Mouse (Mus musculus) liver, embryonic 13.5 days (tissue): ENCODE measurements around the gene Immp2l. TPM values are rescaled to one million over a fixed set of nuclear protein-coding genes. Genes with fewer than 3 reads are reported as not detected.

Source experiments
- ATAC-seq: fragments of 200-750 bp; cut with Nextera tagmentation; 2 replicates; pipeline ENCODE4 v1.8.0; 2017; ENCODE audit warnings: low read depth, mild to moderate bottlenecking, moderate number of reproducible peaks, moderate library complexity
- DNase-seq: peaks from one replicate; pipeline ENCODE4 v3.0.0; 2022
- H3K27ac ChIP-seq: fragments of 300-500 bp; sonication (generic); 2 replicates; pipeline ENCODE4 v1.5.1; 2015; ENCODE audit warnings: moderate library complexity, mild to moderate bottlenecking, inconsistent platforms
- H3K27me3 ChIP-seq: fragments of 300-500 bp; sonication (generic); 2 replicates; pipeline ENCODE4 v1.6.1; 2015; ENCODE audit warnings: mild to moderate bottlenecking, inconsistent platforms
- H3K36me3 ChIP-seq: fragments of 300-500 bp; sonication (generic); 2 replicates; pipeline ENCODE4 v1.6.1; 2015; ENCODE audit warnings: mild to moderate bottlenecking, inconsistent platforms
- H3K4me1 ChIP-seq: fragments of 300-500 bp; sonication (generic); replicated peaks from 2 replicates; pipeline ENCODE4 v1.6.1; 2015; ENCODE audit warnings: inconsistent platforms
- H3K4me2 ChIP-seq: fragments of 300-500 bp; sonication (generic); 2 replicates; pipeline ENCODE4 v1.6.1; 2015; ENCODE audit warnings: inconsistent platforms, mild to moderate bottlenecking, moderate library complexity
- H3K4me3 ChIP-seq: fragments of 300-500 bp; sonication (generic); replicated peaks from 2 replicates; pipeline ENCODE4 v1.5.1; 2015; ENCODE audit warnings: mild to moderate bottlenecking, inconsistent platforms
- H3K9ac ChIP-seq: fragments of 300-500 bp; sonication (generic); 2 replicates; pipeline ENCODE4 v1.6.1; 2015; ENCODE audit warnings: mild to moderate bottlenecking, inconsistent platforms
- H3K9me3 ChIP-seq: fragments of 300-500 bp; sonication (generic); replicated peaks from 2 replicates; pipeline ENCODE4 v1.6.1; 2016; ENCODE audit warnings: inconsistent platforms
- WGBS: fragments of 180-500 bp; shearing (Covaris S2); methylation state at CpG from one replicate; pipeline ENCODE4 v1.1.7; 2015; ENCODE audit not compliant: insufficient replicate concordance; 5-methylcytosine and 5-hydroxymethylcytosine counted together
- polyA plus RNA-seq: library from polyadenylated mRNA; unstranded; fragments of >200 nt; fragmentation: Nextera tagmentation; extraction: Ambion mirVana; gene quantifications from 2 replicates; pipeline ENCODE4 v1.2.1, GENCODE M21; 2015

Gene Immp2l
- polyA plus RNA-seq, 1 experiment from 2014 or later, result 10.8 TPM

DNA sequence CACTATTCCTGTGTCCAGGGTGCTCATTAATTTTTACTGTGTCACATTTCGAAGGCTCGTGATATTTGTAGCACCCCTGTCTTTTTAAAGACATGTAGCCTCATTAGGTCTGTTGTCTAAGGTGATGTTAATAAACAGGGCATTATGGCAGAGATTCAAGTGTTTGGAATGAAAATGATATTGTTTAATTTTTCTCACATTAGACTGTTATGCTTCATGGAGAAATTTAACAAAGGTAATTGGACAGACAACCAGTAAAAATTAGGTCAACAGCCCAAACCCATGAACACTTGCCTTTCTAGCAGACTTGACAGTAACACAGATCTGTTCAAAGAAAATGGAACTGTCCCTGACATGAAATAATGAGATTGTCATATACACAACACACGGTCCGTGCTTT lies 292.5 kb downstream of the Immp2l start:
- no peak overlapping the region for H3K4me3 ChIP-seq
- DNase-seq (no peak), ATAC-seq (no peak)
- H3K36me3 ChIP-seq, result no peaks in the 10 kb centered on the region
- no peaks in the 10 kb centered on the region for H3K4me1 ChIP-seq
- H3K4me2 ChIP-seq, result no peak overlapping the region
- H3K9ac ChIP-seq, result no peak overlapping the region
- H3K27ac ChIP-seq, result no peak overlapping the region
- WGBS, result 83% methylated on average over 4 of the region's 4 CpGs
- H3K27me3 ChIP-seq, result no peaks in the 10 kb centered on the region
- H3K9me3 ChIP-seq, result no peaks in the 10 kb centered on the region

GRCm38 (mm10) chr12:41317431-41317830 lies 293.5 kb downstream of the Immp2l start:
- Histone ChIP-seq H3K9ac (no peak overlapping the region), H3K4me3 (no peak overlapping the region), H3K36me3 (no peaks in the 10 kb centered on the region), H3K9me3 (no peaks in the 10 kb centered on the region), H3K4me1 (no peaks in the 10 kb centered on the region), H3K4me2 (no peak overlapping the region), H3K27ac (no peak overlapping the region), H3K27me3 (no peaks in the 10 kb centered on the region)
- 77% methylated on average over 2 of the region's 2 CpGs for WGBS
- DNase-seq, result no peak
- no peak for ATAC-seq

DNA sequence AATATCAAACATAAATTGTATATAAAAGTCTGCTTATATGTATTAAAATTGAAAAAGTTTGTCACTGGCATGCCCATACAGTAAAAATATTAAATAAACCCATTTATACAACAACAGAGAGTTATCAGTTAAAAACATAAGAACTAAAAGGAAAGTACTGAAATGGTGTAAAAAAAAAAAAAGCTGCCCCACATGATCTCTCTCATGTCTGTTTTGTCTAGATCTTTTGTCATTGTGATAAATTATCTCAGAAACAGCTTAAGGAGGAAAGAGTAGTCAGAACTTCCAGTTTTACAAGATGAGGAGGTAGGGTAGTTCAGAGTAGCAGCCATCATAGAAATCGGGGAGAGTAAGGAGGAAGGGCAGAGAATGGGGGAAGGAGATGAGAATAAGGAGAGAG lies 298.1 kb downstream of the Immp2l start:
- H3K4me2 ChIP-seq, result no peak overlapping the region
- ATAC-seq, result no peak
- WGBS, result 50% methylated on average over 1 of the region's 1 CpGs

DNA sequence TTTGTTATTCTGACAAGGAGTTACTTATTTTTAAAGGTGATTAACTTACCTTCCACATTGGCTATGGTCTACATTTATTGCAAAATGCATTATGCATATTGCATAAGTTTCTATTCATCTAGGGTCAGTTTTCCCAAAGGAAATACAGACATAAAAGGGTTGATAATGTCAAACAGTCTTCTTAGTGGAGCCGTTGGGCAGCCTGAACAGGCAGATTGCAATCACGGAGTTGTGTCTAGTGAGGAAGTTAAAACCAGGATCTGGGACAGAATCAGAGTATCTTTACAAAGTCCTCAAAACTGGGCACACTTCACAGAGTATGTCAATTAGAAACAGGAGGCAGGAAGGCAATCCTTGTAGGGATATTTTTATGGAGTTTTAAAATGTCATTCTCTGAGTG lies 300.5 kb downstream of the Immp2l start:
- Histone ChIP-seq H3K4me3 (no peak overlapping the region), H3K9ac (no peak overlapping the region), H3K36me3 (no peaks in the 10 kb centered on the region), H3K9me3 (no peaks in the 10 kb centered on the region), H3K4me1 (no peaks in the 10 kb centered on the region), H3K4me2 (no peak overlapping the region), H3K27me3 (no peaks in the 10 kb centered on the region), H3K27ac (no peak overlapping the region)
- ATAC-seq (no peak), DNase-seq (no peak)
- 23% methylated on average over 2 of the region's 2 CpGs for WGBS

More for the DNA sequence above, 298.1 kb downstream of the Immp2l start:
- H3K4me3 ChIP-seq, result no peak overlapping the region
- no peaks in the 10 kb centered on the region for H3K36me3 ChIP-seq
- DNase-seq, result no peak
- no peaks in the 10 kb centered on the region for H3K27me3 ChIP-seq
- H3K9me3 ChIP-seq, result no peaks in the 10 kb centered on the region
- H3K27ac ChIP-seq, result no peak overlapping the region
- H3K4me1 ChIP-seq, result no peaks in the 10 kb centered on the region
- no peak overlapping the region for H3K9ac ChIP-seq

GRCm38 (mm10) chr12:41325756-41326155 lies 301.9 kb downstream of the Immp2l start:
- ATAC-seq, result no peak
- Histone ChIP-seq H3K4me3 (no peak overlapping the region), H3K36me3 (no peaks in the 10 kb centered on the region), H3K27ac (no peak overlapping the region), H3K27me3 (no peaks in the 10 kb centered on the region), H3K4me2 (no peak overlapping the region), H3K9me3 (no peaks in the 10 kb centered on the region), H3K4me1 (no peaks in the 10 kb centered on the region), H3K9ac (no peak overlapping the region)
- no peak for DNase-seq
- WGBS, result 21% methylated on average over 2 of the region's 2 CpGs

DNA sequence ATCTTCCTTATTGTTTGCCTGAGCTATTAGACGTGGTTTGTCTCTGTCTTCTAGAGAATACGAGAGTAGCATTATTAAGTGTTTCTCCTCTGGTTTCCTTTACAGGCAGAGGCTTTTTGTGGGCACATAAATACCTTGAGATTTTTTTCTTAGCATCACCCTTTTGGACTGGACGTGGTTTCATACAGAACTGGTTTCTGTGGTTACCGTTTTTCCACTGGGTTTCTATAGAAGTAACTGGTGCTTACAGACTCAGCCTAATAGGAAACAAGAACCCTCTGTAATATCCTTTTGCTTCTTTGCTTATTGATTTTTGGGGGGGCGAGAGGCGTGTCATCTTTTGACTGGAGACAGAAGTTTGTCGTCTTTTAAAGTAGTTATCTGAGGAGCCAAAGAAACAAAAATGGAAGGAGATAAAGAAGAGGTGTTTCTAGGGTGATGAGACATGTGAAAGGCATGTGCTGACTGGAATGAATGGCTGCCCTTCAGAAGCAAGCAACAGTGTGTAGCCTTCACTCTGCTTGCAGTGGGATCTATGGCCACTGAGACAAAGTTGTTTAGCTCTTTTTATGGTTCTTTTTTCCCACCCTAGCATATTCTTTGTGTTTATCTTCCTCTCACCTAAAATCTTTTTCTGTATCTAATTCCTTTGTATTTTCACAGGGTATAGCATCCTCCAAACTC lies 307.2 kb downstream of the Immp2l start:
- no peak for DNase-seq
- H3K9ac ChIP-seq, result no peak overlapping the region
- H3K4me1 ChIP-seq, result no peaks in the 10 kb centered on the region
- H3K27ac ChIP-seq, result no peak overlapping the region
- H3K4me2 ChIP-seq, result no peak overlapping the region
- no peak overlapping the region for H3K4me3 ChIP-seq
- no peaks in the 10 kb centered on the region for H3K9me3 ChIP-seq
- H3K36me3 ChIP-seq, result no peaks in the 10 kb centered on the region
- no peak for ATAC-seq
- H3K27me3 ChIP-seq, result no peaks in the 10 kb centered on the region
- WGBS, result 47% methylated on average over 7 of the region's 7 CpGs

GRCm38 (mm10) chr12:41345621-41346020 lies 321.7 kb downstream of the Immp2l start:
- DNase-seq (no peak), ATAC-seq (no peak)
- no peaks in the 10 kb centered on the region for H3K36me3 ChIP-seq
- H3K9me3 ChIP-seq, result no peaks in the 10 kb centered on the region
- no peaks in the 10 kb centered on the region for H3K4me1 ChIP-seq
- H3K4me2 ChIP-seq, result no peak overlapping the region
- H3K9ac ChIP-seq, result no peak overlapping the region
- WGBS, result 69% methylated on average over 4 of the region's 4 CpGs
- no peak overlapping the region for H3K27ac ChIP-seq
- H3K4me3 ChIP-seq, result no peak overlapping the region
- no peaks in the 10 kb centered on the region for H3K27me3 ChIP-seq

DNA sequence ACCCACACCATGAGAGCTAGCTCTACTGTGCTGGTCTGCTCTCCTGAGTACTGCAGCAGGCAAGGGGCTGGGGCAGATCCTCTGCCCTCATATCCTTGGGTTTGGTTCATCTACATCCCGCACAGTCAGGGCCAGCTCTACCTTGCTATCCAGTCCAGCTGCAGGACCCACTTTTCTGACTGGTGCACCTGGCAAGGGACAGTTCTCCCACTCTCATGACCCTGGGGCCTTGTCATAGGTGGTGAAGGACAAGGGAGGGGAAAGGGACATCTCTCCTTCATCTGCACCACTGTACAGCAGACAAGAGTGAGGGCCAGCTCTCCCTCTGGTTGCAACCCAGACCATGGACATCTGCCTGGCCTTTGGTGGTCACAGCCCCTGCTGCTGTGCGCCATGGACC lies 323.6 kb downstream of the Immp2l start:
- H3K27ac ChIP-seq, result no peak overlapping the region
- H3K9me3 ChIP-seq, result no peaks in the 10 kb centered on the region
- no peaks in the 10 kb centered on the region for H3K27me3 ChIP-seq
- H3K9ac ChIP-seq, result no peak overlapping the region
- no peaks in the 10 kb centered on the region for H3K4me1 ChIP-seq
- no peak for DNase-seq
- ATAC-seq, result no peak
- H3K4me3 ChIP-seq, result no peak overlapping the region
- no peaks in the 10 kb centered on the region for H3K36me3 ChIP-seq
- WGBS, result 82% methylated on average over 2 of the region's 2 CpGs
- no peak overlapping the region for H3K4me2 ChIP-seq

DNA sequence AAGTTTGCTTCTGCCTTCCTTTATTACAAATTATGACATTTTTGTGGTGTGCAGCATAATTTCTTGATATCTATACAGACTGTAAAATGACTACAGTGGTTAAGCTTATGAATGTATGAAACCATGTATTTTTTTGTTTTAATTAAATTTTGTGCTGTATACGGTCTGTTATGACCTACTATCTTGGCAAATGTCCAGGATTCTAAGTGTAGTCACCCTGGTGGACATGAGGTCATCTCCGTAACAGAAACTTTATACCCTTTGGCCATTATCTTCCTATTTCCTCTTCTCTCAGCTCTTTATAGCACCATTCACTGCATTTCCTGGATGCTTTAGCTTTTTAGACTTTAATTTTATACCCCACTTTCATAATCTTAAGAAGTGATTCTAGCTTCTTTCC lies 325.5 kb downstream of the Immp2l start:
- no peak overlapping the region for H3K9ac ChIP-seq
- ATAC-seq (no peak), DNase-seq (no peak)
- 65% methylated on average over 2 of the region's 2 CpGs for WGBS
- H3K27me3 ChIP-seq, result no peaks in the 10 kb centered on the region
- H3K4me2 ChIP-seq, result no peak overlapping the region
- no peak overlapping the region for H3K27ac ChIP-seq
- H3K4me3 ChIP-seq, result no peak overlapping the region
- no peaks in the 10 kb centered on the region for H3K36me3 ChIP-seq
- no peaks in the 10 kb centered on the region for H3K4me1 ChIP-seq
- H3K9me3 ChIP-seq, result no peaks in the 10 kb centered on the region

- no peaks in the 10 kb centered on the region for H3K27me3 ChIP-seq
- ATAC-seq (no peak), DNase-seq (no peak)
- H3K9ac ChIP-seq, result no peak overlapping the region
- H3K4me1 ChIP-seq, result no peaks in the 10 kb centered on the region
- H3K36me3 ChIP-seq, result no peaks in the 10 kb centered on the region
- WGBS, result 20% methylated on average over 2 of the region's 2 CpGs
- H3K4me2 ChIP-seq, result no peak overlapping the region
- no peak overlapping the region for H3K4me3 ChIP-seq
- no peaks in the 10 kb centered on the region for H3K9me3 ChIP-seq
- no peak overlapping the region for H3K27ac ChIP-seq
Measured at GRCm38 (mm10) chr12:41349814-41350213, 325.9 kb downstream of the Immp2l start.

- H3K9me3 ChIP-seq, result no peaks in the 10 kb centered on the region
- no peaks in the 10 kb centered on the region for H3K36me3 ChIP-seq
- WGBS, result 68% methylated on average over 2 of the region's 2 CpGs
- no peaks in the 10 kb centered on the region for H3K27me3 ChIP-seq
- H3K4me1 ChIP-seq, result no peaks in the 10 kb centered on the region
- no peak overlapping the region for H3K27ac ChIP-seq
- ATAC-seq (no peak), DNase-seq (no peak)
- no peak overlapping the region for H3K4me2 ChIP-seq
- no peak overlapping the region for H3K4me3 ChIP-seq
- no peak overlapping the region for H3K9ac ChIP-seq
Measured at GRCm38 (mm10) chr12:41351275-41351674, 327.4 kb downstream of the Immp2l start.

DNA sequence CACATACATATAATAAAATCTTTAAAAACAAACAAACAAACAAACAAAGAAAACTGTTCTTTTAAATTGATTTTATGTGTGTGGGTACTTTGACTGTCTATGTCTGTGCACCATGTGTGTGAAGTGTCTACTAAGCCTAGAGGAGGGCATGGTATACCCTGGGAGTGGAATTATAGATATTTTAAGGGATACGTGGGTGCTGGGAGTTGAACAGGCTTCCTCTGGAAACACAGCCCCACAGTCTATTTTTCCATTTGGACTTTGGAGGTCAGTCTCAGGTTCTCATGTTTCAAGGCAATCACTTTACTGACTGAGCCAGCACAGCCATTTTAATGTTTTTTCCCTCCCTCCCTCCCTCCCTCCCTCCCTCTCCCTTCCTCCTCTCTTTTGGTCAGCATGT lies 331.0 kb downstream of the Immp2l start:
- H3K36me3 ChIP-seq, result no peaks in the 10 kb centered on the region
- H3K27me3 ChIP-seq, result no peaks in the 10 kb centered on the region
- WGBS, result 50% methylated on average over 1 of the region's 1 CpGs
- H3K4me3 ChIP-seq, result no peak overlapping the region
- no peak overlapping the region for H3K27ac ChIP-seq
- no peaks in the 10 kb centered on the region for H3K9me3 ChIP-seq
- H3K9ac ChIP-seq, result no peak overlapping the region
- no peak overlapping the region for H3K4me2 ChIP-seq
- no peaks in the 10 kb centered on the region for H3K4me1 ChIP-seq
- DNase-seq (no peak), ATAC-seq (no peak)
